In the genomic region with DNA sequence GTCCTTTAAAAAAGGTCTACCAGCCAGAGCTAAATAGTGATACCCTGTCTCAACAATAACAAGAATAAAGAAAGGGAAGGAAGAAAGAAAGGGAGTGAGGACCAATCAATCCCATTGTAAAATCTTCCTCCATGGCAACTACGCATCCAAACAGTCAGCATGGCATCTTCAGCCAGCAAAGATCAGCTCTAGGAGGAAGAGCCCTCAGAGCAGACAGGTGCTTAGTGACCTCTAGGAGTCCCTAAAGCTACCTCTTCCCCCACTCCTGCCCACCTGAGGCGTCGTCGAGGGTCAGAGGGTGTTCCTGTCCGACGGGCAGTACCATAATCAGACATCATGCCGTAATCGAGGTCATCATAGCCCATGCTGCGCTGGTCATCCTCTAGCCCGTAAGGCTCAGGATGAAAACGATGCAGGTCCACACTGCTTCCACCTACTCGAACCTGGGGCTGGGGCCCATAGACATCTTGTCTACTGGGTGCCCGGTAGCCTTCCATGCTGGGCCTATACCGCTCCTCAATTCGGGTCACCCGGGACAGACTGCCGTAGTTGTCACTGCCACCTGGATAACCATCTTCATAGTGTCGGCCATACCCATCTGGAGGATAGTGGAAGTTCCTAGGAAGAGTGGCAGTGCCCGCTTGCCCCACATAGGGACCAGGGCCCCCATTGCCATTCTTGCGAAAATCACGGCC, we compare ENCODE assay signal across 24 mouse cellular contexts. TPM values are rescaled to one million over a fixed set of nuclear protein-coding genes. Genes with fewer than 3 reads are reported as not detected.
DNase-seq lines count a peak whose midpoint lies in the region; ATAC-seq and TF ChIP-seq lines count a peak whose summit lies in the region.
"Had no signal": no experiment of that assay in that cellular context is flagged by ENCODE, and none has a peak within 500 bp of the region (broad histone marks: within the 10 kb centered on the region; RNA-seq: fewer than 3 reads in every experiment).

No protein-coding gene starts in this region.

- DNase-seq in heart, adult 11 months, result peak; percentile 93
- no peak for DNase-seq in heart, postnatal 25 days (ENCODE audit: low spot score)
- no peak for DNase-seq in kidney, adult 2 months
- DNase-seq in kidney, postnatal 14 days, result no peak
- no peak for DNase-seq in midbrain, postnatal 0 days (ENCODE audit: low spot score)
- DNase-seq in adrenal gland, postnatal 10 days, result no peak
- no peak for DNase-seq in layer of hippocampus, postnatal 25 days (ENCODE audit: extremely low spot score in 1 of 2, low spot score in 1 of 2)
- DNase-seq: cerebellum, postnatal 14 days; embryo, embryonic 11 days; kidney, adult 18-20 months; lung, postnatal 10 days; thymus, postnatal 4 days had no signal

- H3K9me3 ChIP-seq in midbrain, postnatal 0 days (ENCODE audit: low read length), result no peaks in the 10 kb centered on the region
- H3K9me3 ChIP-seq in midbrain, embryonic 15.5 days, result no peaks in the 10 kb centered on the region
- H3K9me3 ChIP-seq: forebrain, embryonic 15.5 days; hindbrain, embryonic 12.5 days; megakaryocyte, embryonic 14.5 days had no signal

- intact Hi-C loops in heart, postnatal 25 days (cut with DNase I), result loop anchor here (2.0 kb wide), 2 partner anchors 15 to 33 kb away; no protein-coding TSS in a partner anchor

- no peaks in the 10 kb centered on the region for H3K27me3 ChIP-seq in kidney, adult 2 months (replicated peaks; ENCODE audit: control insufficient read depth, insufficient read depth, low read length)
- no peaks in the 10 kb centered on the region for H3K27me3 ChIP-seq in midbrain, postnatal 0 days (ENCODE audit: insufficient read depth, low read length)
- H3K27me3 ChIP-seq in midbrain, embryonic 15.5 days (replicated peaks), result no peaks in the 10 kb centered on the region
- H3K27me3 ChIP-seq: CH12.LX; forebrain, embryonic 15.5 days; hindbrain, embryonic 12.5 days; megakaryocyte, embryonic 14.5 days had no signal

- 93% methylated on average over 21 of the region's 21 CpGs for WGBS in kidney, adult 2 months
- WGBS in midbrain, postnatal 0 days, result 96% methylated on average over 21 of the region's 21 CpGs
- 96% methylated on average over 21 of the region's 21 CpGs for WGBS in midbrain, embryonic 15.5 days

- no peak overlapping the region for H3K4me3 ChIP-seq in kidney, adult 2 months (ENCODE audit: insufficient read depth, low read depth, low read length)
- no peak overlapping the region for H3K4me3 ChIP-seq in midbrain, postnatal 0 days (ENCODE audit: low read depth, low read length)
- no peak overlapping the region for H3K4me3 ChIP-seq in midbrain, embryonic 15.5 days
- H3K4me3 ChIP-seq: forebrain, embryonic 15.5 days; hindbrain, embryonic 12.5 days; megakaryocyte, embryonic 14.5 days had no signal

- peaks cover 13% of the 10 kb centered on the region for H3K36me3 ChIP-seq in kidney, adult 2 months (ENCODE audit: control insufficient read depth, insufficient read depth, low read length)
- H3K36me3 ChIP-seq in midbrain, postnatal 0 days (ENCODE audit: insufficient read depth, low read length), result peaks cover 35% of the 10 kb centered on the region
- peaks cover 38% of the 10 kb centered on the region for H3K36me3 ChIP-seq in midbrain, embryonic 15.5 days (replicated peaks)

- 0 out of 2 replicates have a peak overlapping the region, but pooled peaks have one; percentile 23 for H3K27ac ChIP-seq in kidney, adult 2 months (ENCODE audit: insufficient read depth, low read depth, low read length)
- H3K27ac ChIP-seq in midbrain, postnatal 0 days (ENCODE audit: low read depth, low read length), result no peak overlapping the region
- H3K27ac ChIP-seq in midbrain, embryonic 15.5 days, result no peak overlapping the region
- H3K27ac ChIP-seq: forebrain, embryonic 15.5 days; hindbrain, embryonic 12.5 days; liver, embryonic 14.5 days had no signal

- peak; percentile 32; the same call in 1 of the 2 replicates for ATAC-seq in midbrain, postnatal 0 days (ENCODE audit: low FRiP score)
- no peak for ATAC-seq in midbrain, embryonic 15.5 days (replicated peaks)
- ATAC-seq: forebrain, embryonic 15.5 days had no signal

- peaks cover 24% of the 10 kb centered on the region for H3K4me1 ChIP-seq in kidney, adult 2 months (ENCODE audit: control insufficient read depth, insufficient read depth, low read length)
- no peaks in the 10 kb centered on the region for H3K4me1 ChIP-seq in midbrain, postnatal 0 days (ENCODE audit: insufficient read depth, low read length)
- H3K4me1 ChIP-seq in midbrain, embryonic 15.5 days, result no peaks in the 10 kb centered on the region
- H3K4me1 ChIP-seq: forebrain, embryonic 15.5 days; hindbrain, embryonic 12.5 days had no signal

- no peak for TF ChIP-seq POLR2A in kidney, adult 2 months (IDR thresholded peaks at IDR 0.05; ENCODE audit: low read depth, low read length)

- TF ChIP-seq CTCF in kidney, adult 2 months (conservative IDR thresholded peaks at IDR 0.05; ENCODE audit: insufficient read depth, insufficient read length, low read depth, low read length), result no peak
- TF ChIP-seq CTCF in midbrain, postnatal 0 days (IDR thresholded peaks at IDR 0.05), result no peak

- H3K9ac ChIP-seq in midbrain, postnatal 0 days (replicated peaks; ENCODE audit: low read length, poor library complexity, severe bottlenecking), result no peak overlapping the region
- H3K9ac ChIP-seq in midbrain, embryonic 15.5 days, result no peak overlapping the region
- H3K9ac ChIP-seq: forebrain, embryonic 15.5 days; hindbrain, embryonic 12.5 days; liver, embryonic 14.5 days had no signal

- no peak overlapping the region for H3K4me2 ChIP-seq in midbrain, postnatal 0 days (ENCODE audit: low read depth, low read length, poor library complexity, severe bottlenecking)
- H3K4me2 ChIP-seq in midbrain, embryonic 15.5 days, result no peak overlapping the region
- H3K4me2 ChIP-seq: forebrain, embryonic 15.5 days; hindbrain, embryonic 12.5 days had no signal

RNA-seq across cellular contexts. Expression of a gene that starts 30.8 kb away (rescaled TPM):
- 10 to 100 TPM; 66.6 to 70.4 TPM for total RNA-seq in heart, postnatal 25 days (2021)
- 53.2 and 58.7 TPM in 2 replicates for polyA plus RNA-seq in kidney, adult 2 months (2012; rRNA removed)
- total RNA-seq in midbrain, postnatal 0 days (2014; rRNA removed), result 81.1 and 82.9 TPM in 2 replicates
- polyA plus RNA-seq in midbrain, postnatal 0 days (2015; fragmentation: Nextera tagmentation; extraction: Ambion mirVana), result 13.7 and 15.8 TPM in 2 replicates
- polyA plus RNA-seq in midbrain, embryonic 15.5 days (2015; fragmentation: Nextera tagmentation; extraction: Ambion mirVana), result 31.3 and 34.2 TPM in 2 replicates
- 100 to 1,000 TPM; 112 to 126 TPM for total RNA-seq in adrenal gland, postnatal 10 days (2021)
- total RNA-seq in layer of hippocampus, postnatal 25 days (2021), result 10 to 100 TPM; 46.1 to 59.1 TPM

RNA-seq across cellular contexts. Expression of a gene that starts 39.1 kb away (rescaled TPM):
- total RNA-seq in heart, postnatal 25 days (2021), result not detected
- polyA plus RNA-seq in kidney, adult 2 months (2012; rRNA removed), result 0.02 TPM in 1 of 2 replicates, not detected in the other
- not detected in 2 replicates for total RNA-seq in midbrain, postnatal 0 days (2014; rRNA removed)
- polyA plus RNA-seq in midbrain, postnatal 0 days (2015; fragmentation: Nextera tagmentation; extraction: Ambion mirVana), result 0.27 and 0.35 TPM in 2 replicates
- polyA plus RNA-seq in midbrain, embryonic 15.5 days (2015; fragmentation: Nextera tagmentation; extraction: Ambion mirVana), result 0.14 and 0.19 TPM in 2 replicates
- under 1 TPM in 1 of 2 experiments, not detected in 1; 0.15 TPM for total RNA-seq in adrenal gland, postnatal 10 days (2021)
- total RNA-seq in layer of hippocampus, postnatal 25 days (2021), result not detected
- total RNA-seq: gastrocnemius, adult 18-20 months; left cerebral cortex, postnatal 36 days; neutrophil, adult 5-6 weeks had no signal
- polyA plus RNA-seq: gonadal fat pad, adult 2 months; large intestine, adult 2 months; liver, embryonic 14.5 days had no signal

RNA-seq across cellular contexts. Expression of a gene that starts 50.8 kb away (rescaled TPM):
- 10 to 100 TPM; 22.4 to 25.2 TPM for total RNA-seq in heart, postnatal 25 days (2021)
- 29.6 and 32.2 TPM in 2 replicates for polyA plus RNA-seq in kidney, adult 2 months (2012; rRNA removed)
- 180 and 269 TPM in 2 replicates for total RNA-seq in midbrain, postnatal 0 days (2014; rRNA removed)
- polyA plus RNA-seq in midbrain, postnatal 0 days (2015; fragmentation: Nextera tagmentation; extraction: Ambion mirVana), result 210 and 211 TPM in 2 replicates
- 168 and 174 TPM in 2 replicates for polyA plus RNA-seq in midbrain, embryonic 15.5 days (2015; fragmentation: Nextera tagmentation; extraction: Ambion mirVana)
- total RNA-seq in adrenal gland, postnatal 10 days (2021), result 10 to 100 TPM; 55.4 to 67.6 TPM
- 10 to 100 TPM; 30.3 to 31.5 TPM for total RNA-seq in layer of hippocampus, postnatal 25 days (2021)

RNA-seq across cellular contexts. Expression of a gene that starts 58.0 kb away (rescaled TPM):
- total RNA-seq in heart, postnatal 25 days (2021), result 1 to 10 TPM; 5.4 to 5.8 TPM
- polyA plus RNA-seq in kidney, adult 2 months (2012; rRNA removed), result not detected in 2 replicates
- total RNA-seq in midbrain, postnatal 0 days (2014; rRNA removed), result not detected in 2 replicates
- not detected in 2 replicates for polyA plus RNA-seq in midbrain, postnatal 0 days (2015; fragmentation: Nextera tagmentation; extraction: Ambion mirVana)
- polyA plus RNA-seq in midbrain, embryonic 15.5 days (2015; fragmentation: Nextera tagmentation; extraction: Ambion mirVana), result not detected in 2 replicates
- not detected for total RNA-seq in adrenal gland, postnatal 10 days (2021)
- 1 to 10 TPM in 1 of 2 experiments, not detected in 1; 1.1 TPM for total RNA-seq in layer of hippocampus, postnatal 25 days (2021)
- total RNA-seq: adrenal gland, adult 18-20 months; CH12.LX had no signal
- polyA plus RNA-seq: forebrain, embryonic 15.5 days; gonadal fat pad, adult 2 months; hindbrain, embryonic 12.5 days; large intestine, adult 2 months had no signal

RNA-seq across cellular contexts. Expression of a gene that starts 58.4 kb away (rescaled TPM):
- total RNA-seq in heart, postnatal 25 days (2021), result 10 to 100 TPM; 13.2 to 13.7 TPM
- polyA plus RNA-seq in kidney, adult 2 months (2012; rRNA removed), result 7.8 and 9.3 TPM in 2 replicates
- 43.0 and 45.3 TPM in 2 replicates for total RNA-seq in midbrain, postnatal 0 days (2014; rRNA removed)
- 47.4 and 49.5 TPM in 2 replicates for polyA plus RNA-seq in midbrain, postnatal 0 days (2015; fragmentation: Nextera tagmentation; extraction: Ambion mirVana)
- polyA plus RNA-seq in midbrain, embryonic 15.5 days (2015; fragmentation: Nextera tagmentation; extraction: Ambion mirVana), result 49.5 and 50.1 TPM in 2 replicates
- total RNA-seq in adrenal gland, postnatal 10 days (2021), result 10 to 100 TPM; 18.3 to 19.5 TPM
- 10 to 100 TPM; 31.3 to 33.3 TPM for total RNA-seq in layer of hippocampus, postnatal 25 days (2021)
